Mouse (Mus musculus) heart, embryonic 13.5 days (tissue): Measurements from ENCODE around the gene Procr. TPM values are rescaled to one million over a fixed set of nuclear protein-coding genes. Genes with fewer than 3 reads are reported as not detected.
A peak's percentile ranks its signal among the peaks of the same experiment; 100 is the strongest.

ENCODE experiments used
- ATAC-seq: fragments of 200-750 bp; cut with Nextera tagmentation; 2 replicates; pipeline ENCODE4 v1.8.0; 2017; ENCODE audit warnings: moderate TSS enrichment; ENCODE audit not compliant: insufficient number of reproducible peaks, low FRiP score, low TSS enrichment; ENCODE audit errors: extremely low read depth
- H3K27ac ChIP-seq: fragments of 300-500 bp; sonication (generic); replicated peaks from 2 replicates; pipeline ENCODE4 v1.5.1; 2015; ENCODE audit warnings: moderate library complexity, mild to moderate bottlenecking, inconsistent platforms
- H3K27me3 ChIP-seq: fragments of 300-500 bp; sonication (generic); replicated peaks from 2 replicates; pipeline ENCODE4 v1.6.1; 2015; ENCODE audit warnings: mild to moderate bottlenecking, inconsistent platforms
- H3K36me3 ChIP-seq: fragments of 300-500 bp; sonication (generic); 2 replicates; pipeline ENCODE4 v1.6.1; 2015; ENCODE audit warnings: mild to moderate bottlenecking, inconsistent platforms
- H3K4me1 ChIP-seq: fragments of 300-500 bp; sonication (generic); 2 replicates; pipeline ENCODE4 v1.6.1; 2015; ENCODE audit warnings: inconsistent platforms
- H3K4me2 ChIP-seq: fragments of 300-500 bp; sonication (generic); 2 replicates; pipeline ENCODE4 v1.6.1; 2015; ENCODE audit warnings: inconsistent platforms, mild to moderate bottlenecking, moderate library complexity
- H3K4me3 ChIP-seq: fragments of 300-500 bp; sonication (generic); 2 replicates; pipeline ENCODE4 v1.5.1; 2015; ENCODE audit warnings: moderate library complexity, mild to moderate bottlenecking, inconsistent platforms
- H3K9ac ChIP-seq: fragments of 300-500 bp; sonication (generic); 2 replicates; pipeline ENCODE4 v1.6.1; 2015; ENCODE audit warnings: inconsistent platforms, mild to moderate bottlenecking, moderate library complexity
- H3K9me3 ChIP-seq: fragments of 300-500 bp; sonication (generic); 2 replicates; pipeline ENCODE4 v1.6.1; 2016; ENCODE audit warnings: inconsistent platforms
- WGBS: fragments of 180-500 bp; shearing (Covaris S2); methylation state at CpG from one replicate; pipeline ENCODE4 v1.1.7; 2015; ENCODE audit warnings: mixed read lengths; 5-methylcytosine and 5-hydroxymethylcytosine counted together
- polyA plus RNA-seq: library from polyadenylated mRNA; unstranded; fragments of >200 nt; fragmentation: Nextera tagmentation; extraction: Ambion mirVana; gene quantifications from 2 replicates; pipeline ENCODE4 v1.2.1, GENCODE M21; 2015

The Procr gene
- polyA plus RNA-seq, 1 experiment from 2014 or later = 9.1 TPM

DNA sequence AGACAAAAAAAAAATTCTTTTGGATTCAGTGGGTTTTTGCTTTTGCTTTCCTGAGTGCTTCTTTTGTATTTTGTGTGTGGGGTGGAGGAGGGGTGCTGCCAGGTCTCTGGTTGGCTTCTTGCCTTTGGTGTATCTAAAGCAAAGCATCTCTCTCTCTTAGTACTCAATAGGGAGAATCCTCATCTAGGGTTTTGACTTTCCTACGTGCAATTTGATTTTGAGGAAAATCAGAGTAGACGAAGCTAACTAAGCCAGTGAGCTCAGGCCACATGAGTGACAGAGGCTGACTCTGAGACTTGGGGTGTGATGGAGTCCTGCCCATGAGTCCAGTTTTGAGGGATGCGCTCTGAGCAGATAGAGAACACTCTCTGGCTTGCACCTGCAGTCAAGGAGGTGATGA lies 28.6 kb downstream of the Procr start:
- H3K9ac ChIP-seq = no peak overlapping the region
- peaks cover 44% of the 10 kb centered on the region for H3K27me3 ChIP-seq
- 74% methylated on average over 3 of the region's 3 CpGs for WGBS
- H3K27ac ChIP-seq = no peak overlapping the region
- H3K9me3 ChIP-seq = no peaks in the 10 kb centered on the region; the same call in 1 of the 2 replicates
- H3K4me1 ChIP-seq = peaks cover 9% of the 10 kb centered on the region
- ATAC-seq = no peak
- no peak overlapping the region for H3K4me3 ChIP-seq
- no peaks in the 10 kb centered on the region for H3K36me3 ChIP-seq
- H3K4me2 ChIP-seq = no peak overlapping the region

- 62% methylated on average over 6 of the region's 6 CpGs for WGBS
- no peak overlapping the region for H3K27ac ChIP-seq
- H3K4me3 ChIP-seq = no peak overlapping the region
- H3K27me3 ChIP-seq = peaks cover 27% of the 10 kb centered on the region
- H3K9ac ChIP-seq = no peak overlapping the region
- H3K4me1 ChIP-seq = no peaks in the 10 kb centered on the region
- H3K9me3 ChIP-seq = no peaks in the 10 kb centered on the region; the same call in 1 of the 2 replicates
- no peaks in the 10 kb centered on the region for H3K36me3 ChIP-seq
- no peak overlapping the region for H3K4me2 ChIP-seq
- no peak for ATAC-seq
These were observed 33.6 kb downstream of the Procr start for GRCm38 (mm10) chr2:155784534-155784933.

DNA sequence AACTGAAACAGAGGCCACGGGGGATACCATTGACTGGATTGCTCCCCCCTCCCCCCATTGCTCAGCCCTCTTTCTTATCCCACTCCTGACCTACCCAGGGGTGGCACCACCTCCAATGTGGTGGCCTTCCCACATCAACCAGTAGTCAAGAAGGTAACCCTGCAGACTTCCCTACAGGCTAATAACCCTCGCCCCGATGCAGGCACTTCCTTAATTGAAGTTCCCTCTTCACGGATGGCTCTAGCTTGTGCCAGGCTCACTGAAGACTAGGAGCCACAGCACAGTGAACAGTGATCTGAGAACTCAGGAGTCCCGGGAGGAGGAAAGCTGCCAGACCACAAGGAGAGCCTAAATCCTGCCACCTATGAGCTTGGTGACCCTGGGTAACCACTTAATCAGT lies 36.0 kb downstream of the Procr start:
- no peaks in the 10 kb centered on the region; the same call in 1 of the 2 replicates for H3K9me3 ChIP-seq
- 64% methylated on average over 5 of the region's 5 CpGs for WGBS

GRCm38 (mm10) chr2:155787949-155788931 lies 37.3 kb downstream of the Procr start:
- Histone ChIP-seq H3K9me3 (no peaks in the 10 kb centered on the region; the same call in 1 of the 2 replicates), H3K36me3 (no peaks in the 10 kb centered on the region), H3K27ac (no peak overlapping the region), H3K9ac (no peak overlapping the region), H3K4me1 (no peaks in the 10 kb centered on the region), H3K4me2 (no peak overlapping the region), H3K27me3 (peaks cover 43% of the 10 kb centered on the region; the same call in 1 of the 2 replicates), H3K4me3 (no peak overlapping the region)
- ATAC-seq = no peak
- 57% methylated on average over 18 of the region's 18 CpGs for WGBS

More for the DNA sequence above, 36.0 kb downstream of the Procr start:
- no peak overlapping the region for H3K27ac ChIP-seq
- H3K4me1 ChIP-seq = no peaks in the 10 kb centered on the region
- ATAC-seq = no peak
- peaks cover 38% of the 10 kb centered on the region; the same call in 1 of the 2 replicates for H3K27me3 ChIP-seq
- H3K9ac ChIP-seq = no peak overlapping the region
- H3K4me3 ChIP-seq = no peak overlapping the region
- H3K4me2 ChIP-seq = no peak overlapping the region
- H3K36me3 ChIP-seq = no peaks in the 10 kb centered on the region

DNA sequence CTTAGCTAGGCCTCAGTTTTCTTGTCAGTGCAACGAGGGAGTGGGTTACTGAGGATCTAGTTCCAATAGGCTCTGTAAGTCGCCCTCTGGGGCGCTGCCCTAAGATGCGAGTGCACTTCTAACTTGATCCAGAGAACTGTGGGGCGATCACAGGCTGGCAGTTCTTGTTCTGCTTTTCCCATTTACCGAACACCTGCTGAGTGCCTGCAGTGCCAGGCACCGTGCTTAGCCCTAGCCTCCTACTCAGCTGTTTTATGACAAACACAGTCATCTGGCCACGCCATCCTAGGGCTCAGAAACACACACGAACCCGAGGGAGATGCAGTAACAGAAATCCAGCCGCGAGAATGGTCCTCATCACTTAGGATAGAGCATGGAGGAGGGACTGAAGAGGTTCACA lies 42.0 kb downstream of the Procr start:
- Histone ChIP-seq H3K27me3 (peaks cover 39% of the 10 kb centered on the region), H3K36me3 (no peaks in the 10 kb centered on the region), H3K9me3 (no peaks in the 10 kb centered on the region), H3K9ac (no peak overlapping the region), H3K4me2 (peak overlapping the region; percentile 9; the same call in 1 of the 2 replicates), H3K4me3 (no peak overlapping the region), H3K4me1 (no peaks in the 10 kb centered on the region), H3K27ac (no peak overlapping the region)
- 39% methylated on average over 12 of the region's 12 CpGs for WGBS
- ATAC-seq = no peak

- no peak overlapping the region for H3K4me3 ChIP-seq
- WGBS = 81% methylated on average over 12 of the region's 12 CpGs
- no peak for ATAC-seq
- H3K27ac ChIP-seq = no peak overlapping the region
- peaks cover 36% of the 10 kb centered on the region for H3K27me3 ChIP-seq
- H3K4me1 ChIP-seq = no peaks in the 10 kb centered on the region
- H3K4me2 ChIP-seq = no peak overlapping the region
- no peaks in the 10 kb centered on the region for H3K9me3 ChIP-seq
- no peaks in the 10 kb centered on the region for H3K36me3 ChIP-seq
- no peak overlapping the region for H3K9ac ChIP-seq
These were observed 43.9 kb downstream of the Procr start for GRCm38 (mm10) chr2:155794674-155795445.

DNA sequence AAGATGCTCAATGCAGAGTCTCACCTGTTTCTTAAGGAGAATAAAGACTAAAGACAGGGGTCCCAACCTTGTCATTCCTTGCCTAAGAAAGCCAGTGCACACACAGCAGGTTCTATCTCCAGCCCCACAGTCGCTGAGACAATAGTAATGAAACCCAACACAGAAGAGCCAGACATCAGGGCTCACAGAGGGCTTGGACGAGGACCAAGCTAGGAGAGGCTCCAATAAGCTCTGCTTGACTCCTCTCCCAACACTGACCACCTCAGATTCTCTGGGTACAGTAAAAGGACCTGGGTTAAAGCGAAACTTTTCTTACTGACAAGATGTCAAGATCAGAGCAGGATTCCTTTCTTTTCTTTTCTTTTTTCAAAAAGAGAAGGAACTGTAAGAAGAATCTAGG lies 47.7 kb downstream of the Procr start:
- peaks cover 25% of the 10 kb centered on the region for H3K27me3 ChIP-seq
- no peak overlapping the region for H3K4me3 ChIP-seq
- H3K27ac ChIP-seq = no peak overlapping the region
- H3K9ac ChIP-seq = no peak overlapping the region
- 43% methylated on average over 3 of the region's 3 CpGs for WGBS
- H3K9me3 ChIP-seq = 0 out of 2 replicates have a peak, but pooled peaks cover 4% of the 10 kb centered on the region
- no peak for ATAC-seq
- H3K36me3 ChIP-seq = no peaks in the 10 kb centered on the region
- H3K4me1 ChIP-seq = no peaks in the 10 kb centered on the region
- H3K4me2 ChIP-seq = no peak overlapping the region

DNA sequence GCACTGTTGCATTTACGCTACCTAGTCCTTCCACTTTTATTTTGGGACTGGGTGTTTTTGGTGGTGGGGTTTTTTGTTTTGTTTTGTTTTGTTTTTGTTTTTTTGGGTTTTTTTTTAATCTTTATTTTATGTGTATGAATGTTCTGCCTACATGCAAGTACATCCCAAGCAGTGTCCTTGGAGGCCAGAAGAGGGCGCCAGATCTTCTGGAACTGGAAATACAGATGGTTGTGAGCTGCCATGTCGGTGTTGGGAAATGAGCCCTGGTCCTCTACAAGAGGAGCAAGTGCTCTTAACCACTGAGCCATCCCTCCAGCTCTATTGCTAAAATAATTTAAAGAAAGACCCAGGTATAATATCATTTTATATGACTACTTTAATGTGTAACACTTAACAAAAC lies 51.8 kb downstream of the Procr start:
- 0 out of 2 replicates have a peak, but pooled peaks cover 4% of the 10 kb centered on the region for H3K9me3 ChIP-seq

DNA sequence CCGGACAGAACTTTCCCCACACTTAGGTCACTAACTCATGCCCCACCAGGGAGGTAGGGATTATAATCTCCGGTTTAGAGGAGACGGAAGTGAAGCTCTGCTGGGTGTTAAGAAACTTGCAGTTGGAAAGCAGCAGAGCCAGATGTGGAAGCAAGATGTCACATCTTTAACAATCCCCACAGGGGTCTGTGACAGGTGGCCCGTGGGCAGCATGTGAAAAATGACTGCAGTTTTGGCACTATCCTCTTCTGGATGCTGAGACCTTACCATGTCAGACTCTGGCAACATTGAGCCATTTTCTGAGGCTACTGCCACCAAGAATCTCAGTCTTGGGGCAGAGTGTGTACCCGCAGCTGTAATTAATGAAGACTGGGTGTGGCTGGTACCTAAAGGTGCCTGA lies 53.1 kb downstream of the Procr start:
- Histone ChIP-seq H3K36me3 (no peaks in the 10 kb centered on the region), H3K27ac (no peak overlapping the region), H3K27me3 (peaks cover 13% of the 10 kb centered on the region; the same call in 1 of the 2 replicates), H3K9ac (no peak overlapping the region), H3K9me3 (0 out of 2 replicates have a peak, but pooled peaks cover 4% of the 10 kb centered on the region), H3K4me3 (no peak overlapping the region), H3K4me1 (peaks cover 11% of the 10 kb centered on the region), H3K4me2 (no peak overlapping the region)
- no peak for ATAC-seq
- WGBS = 66% methylated on average over 5 of the region's 5 CpGs

More for the DNA sequence above, 51.8 kb downstream of the Procr start:
- Histone ChIP-seq H3K27me3 (peaks cover 21% of the 10 kb centered on the region), H3K4me2 (no peak overlapping the region), H3K36me3 (no peaks in the 10 kb centered on the region), H3K4me3 (no peak overlapping the region), H3K27ac (no peak overlapping the region), H3K4me1 (peaks cover 11% of the 10 kb centered on the region), H3K9ac (no peak overlapping the region)
- 50% methylated on average over 3 of the region's 3 CpGs for WGBS
- ATAC-seq = no peak
